Comparison of ENCODE assay signal across 9 mouse cellular contexts in genomic region chr12:31947476-31947875, GRCm38 (mm10). TPM values are rescaled to one million over a fixed set of nuclear protein-coding genes. Genes with fewer than 3 reads are reported as not detected.
DNase-seq lines count a peak whose midpoint lies in the region; TF ChIP-seq lines count a peak whose summit lies in the region.
"Had no signal": no experiment of that assay in that cellular context is flagged by ENCODE, and none has a peak within 500 bp of the region (broad histone marks: within the 10 kb centered on the region; RNA-seq: fewer than 3 reads in every experiment).

No protein-coding gene starts in this region.

- DNase-seq in cerebellum, adult 11-12 months = peak; percentile 31
- no peak for DNase-seq in cerebellum, adult 8-10 months
- DNase-seq in layer of hippocampus, adult 2 months (ENCODE audit: low spot score in 2 of 2) = no peak
- no peak for DNase-seq in layer of hippocampus, adult 8-10 months (ENCODE audit: low spot score in 2 of 2)
- DNase-seq in T-cell, adult 2 months (ENCODE audit: low spot score) = peak; percentile 61
- DNase-seq in mesoderm, embryonic 11.5 days (ENCODE audit: low read depth, low spot score) = peak; percentile 17
- DNase-seq in MN1 (ENCODE audit: low spot score) = no peak
- DNase-seq in left cerebral cortex, adult 18-20 months (ENCODE audit: low spot score in 2 of 2) = no peak

- H3K4me3 ChIP-seq in layer of hippocampus, adult 2 months = no peak overlapping the region
- H3K4me3 ChIP-seq: limb, embryonic 12.5 days had no signal

- H3K27ac ChIP-seq in layer of hippocampus, adult 2 months = no peak overlapping the region
- H3K27ac ChIP-seq: limb, embryonic 12.5 days had no signal

- TF ChIP-seq CTCF in layer of hippocampus, adult 2 months (conservative IDR thresholded peaks at IDR 0.05) = peak; percentile 77

RNA-seq across cellular contexts. Expression of gene Hbp1, which starts 2.9 kb away (rescaled TPM):
- 10 to 100 TPM; 26.4 to 28.8 TPM for total RNA-seq in layer of hippocampus, adult 2 months (2021)
- total RNA-seq in layer of hippocampus, adult 8-10 months (2022) = 10 to 100 TPM; 26.2 to 32.4 (median 31.0) TPM
- total RNA-seq in left cerebral cortex, adult 18-20 months (2021) = 10 to 100 TPM; 20.9 to 21.2 TPM

Comparison
In these comparisons a context has a peak if more than half of its experiments do, and no peak if none do; other contexts are left out.
1. DNase-seq: peak in cerebellum, adult 11-12 months (single experiment), T-cell, adult 2 months (single experiment) and mesoderm, embryonic 11.5 days (single experiment); none in cerebellum, adult 8-10 months (single experiment), layer of hippocampus, adult 2 months (0 of 2), layer of hippocampus, adult 8-10 months (0 of 2), MN1 (single experiment) and left cerebral cortex, adult 18-20 months (0 of 2).